Mouse (Mus musculus) CH12.LX (cell line): Measurements from ENCODE around the gene Phldb1. TPM values are rescaled to one million over a fixed set of nuclear protein-coding genes. Genes with fewer than 3 reads are reported as not detected.
A peak's percentile ranks its signal among the peaks of the same experiment; 100 is the strongest.

ENCODE experiments used
- DNase-seq: peaks from one replicate; pipeline ENCODE4 v3.0.0-alpha.2; 2013; ENCODE audit errors: extremely low read depth
- H3K27ac ChIP-seq: 2 replicates; pipeline ENCODE4 v1.5.1; 2012; ENCODE audit warnings: low read depth, mild to moderate bottlenecking, control low read depth, moderate library complexity; ENCODE audit not compliant: insufficient read depth
- H3K27me3 ChIP-seq: replicated peaks from 2 replicates; pipeline ENCODE3; 2012; ENCODE audit warnings: inconsistent platforms
- H3K36me3 ChIP-seq, 2 experiments: replicated peaks in 1 of 2; 2 replicates each; pipeline versions ENCODE3 to v1.6.1; 2012; ENCODE audit warnings: inconsistent platforms in 1 of 2, low read length in 1 of 2, mild to moderate bottlenecking in 1 of 2, mixed read lengths in 1 of 2, moderate library complexity in 1 of 2; ENCODE audit not compliant: control insufficient read depth in 1 of 2, insufficient read depth in 1 of 2
- H3K4me1 ChIP-seq, 2 experiments: 2 replicates each; pipeline ENCODE4 v1.6.1; 2012; ENCODE audit warnings: inconsistent platforms in 1 of 2, moderate library complexity in 1 of 2; ENCODE audit not compliant: insufficient read depth in 2 of 2, control insufficient read depth in 1 of 2
- H3K4me2 ChIP-seq: 2 replicates; pipeline ENCODE4 v1.6.1; 2012; ENCODE audit warnings: low read depth, mild to moderate bottlenecking, control low read depth; ENCODE audit not compliant: poor library complexity, insufficient read depth, severe bottlenecking
- H3K4me3 ChIP-seq, 3 experiments: fragments of 150-350 bp in 1 of 3; sonication (generic) in 1 of 3; replicated peaks in 1 of 3; 2 replicates each; pipeline versions ENCODE3 to v1.5.1; 2011 to 2012; ENCODE audit warnings: low read depth in 2 of 3, low read length in 2 of 3, mild to moderate bottlenecking in 2 of 3, moderate library complexity in 2 of 3, control low read depth in 1 of 3, improper control_type of control experiment in 1 of 3, inconsistent platforms in 1 of 3, mixed read lengths in 1 of 3; ENCODE audit not compliant: poor library complexity in 1 of 3
- H3K79me2 ChIP-seq: replicated peaks from 2 replicates; pipeline ENCODE4 v1.6.1; 2012; ENCODE audit warnings: mild to moderate bottlenecking, moderate library complexity; ENCODE audit not compliant: control insufficient read depth, poor library complexity, insufficient read depth, severe bottlenecking; ENCODE audit errors: extremely low read depth
- H3K9ac ChIP-seq: 2 replicates; pipeline ENCODE4 v1.6.1; 2012; ENCODE audit warnings: low read depth, mild to moderate bottlenecking, control low read depth, moderate library complexity; ENCODE audit not compliant: insufficient read depth
- H3K9me3 ChIP-seq: replicated peaks from 2 replicates; pipeline ENCODE3; 2012; ENCODE audit warnings: low read length, inconsistent platforms, mixed read lengths
- CHD1 ChIP-seq: IDR thresholded peaks from 2 replicates; pipeline ENCODE4 v1.6.1; 2012; ENCODE audit warnings: low read depth, low read length, improper control_type of control experiment, inconsistent platforms
- CHD2 ChIP-seq: IDR thresholded peaks from 2 replicates; pipeline ENCODE4 v1.6.1; 2011; ENCODE audit warnings: low read length, improper control_type of control experiment
- CTCF ChIP-seq, 2 experiments: IDR thresholded peaks in 1 of 2; conservative IDR thresholded peaks in 1 of 2; 2 replicates each; pipeline ENCODE4 v1.5.1; 2011 to 2012; ENCODE audit warnings: low read depth in 2 of 2, low read length in 2 of 2, improper control_type of control experiment in 1 of 2, inconsistent platforms in 1 of 2, mild to moderate bottlenecking in 1 of 2, moderate library complexity in 1 of 2
- ELF1 ChIP-seq: IDR thresholded peaks from 2 replicates; pipeline ENCODE4 v1.6.1; 2014; ENCODE audit warnings: low read depth, mild to moderate bottlenecking, inconsistent platforms, low read length, improper control_type of control experiment
- EP300 ChIP-seq: IDR thresholded peaks from 2 replicates; pipeline ENCODE4 v1.6.1; 2011; ENCODE audit warnings: low read length, improper control_type of control experiment
- ETS1 ChIP-seq: conservative IDR thresholded peaks from 2 replicates; pipeline ENCODE4 v1.6.1; 2012; ENCODE audit warnings: low read depth, mild to moderate bottlenecking, inconsistent platforms, low read length, improper control_type of control experiment, moderate library complexity
- GABPA ChIP-seq: IDR thresholded peaks from 2 replicates; pipeline ENCODE4 v1.6.1; 2012; ENCODE audit warnings: low read depth, low read length, improper control_type of control experiment, inconsistent platforms; ENCODE audit not compliant: insufficient replicate concordance
- HCFC1 ChIP-seq: IDR thresholded peaks from 2 replicates; pipeline ENCODE4 v1.6.1; 2012; ENCODE audit warnings: low read depth, mild to moderate bottlenecking, inconsistent platforms, low read length, improper control_type of control experiment
- JUND ChIP-seq: conservative IDR thresholded peaks from 2 replicates; pipeline ENCODE4 v1.6.1; 2011; ENCODE audit warnings: low read depth, low read length, improper control_type of control experiment
- KAT2A ChIP-seq: IDR thresholded peaks from 2 replicates; pipeline ENCODE4 v1.6.1; 2012; ENCODE audit warnings: low read length, improper control_type of control experiment, inconsistent platforms; ENCODE audit not compliant: insufficient replicate concordance
- MAFK ChIP-seq: IDR thresholded peaks from 2 replicates; pipeline ENCODE4 v1.6.1; 2011; ENCODE audit warnings: low read length, improper control_type of control experiment; ENCODE audit not compliant: insufficient replicate concordance
- MAX ChIP-seq: IDR thresholded peaks from 2 replicates; pipeline ENCODE4 v1.6.1; 2011; ENCODE audit warnings: low read length, improper control_type of control experiment
- MAZ ChIP-seq: IDR thresholded peaks from 2 replicates; pipeline ENCODE4 v1.6.1; 2012; ENCODE audit warnings: low read depth, mild to moderate bottlenecking, inconsistent platforms, low read length, improper control_type of control experiment, moderate library complexity
- MYC ChIP-seq: IDR thresholded peaks from 2 replicates; pipeline ENCODE4 v1.6.1; 2011; ENCODE audit warnings: low read depth, mild to moderate bottlenecking, improper control_type of control experiment, low read length
- NRF1 ChIP-seq: IDR thresholded peaks from 2 replicates; pipeline ENCODE4 v1.6.1; 2014; ENCODE audit warnings: low read depth, mild to moderate bottlenecking, inconsistent platforms, low read length, improper control_type of control experiment, moderate library complexity
- POLR2A ChIP-seq: IDR thresholded peaks from 2 replicates; pipeline ENCODE4 v1.6.1; 2011; ENCODE audit warnings: low read depth, mild to moderate bottlenecking, improper control_type of control experiment, low read length
- SIN3A ChIP-seq: IDR thresholded peaks from 2 replicates; pipeline ENCODE4 v1.6.1; 2012; ENCODE audit warnings: low read length, improper control_type of control experiment, inconsistent platforms
- TBP ChIP-seq: conservative IDR thresholded peaks from 2 replicates; pipeline ENCODE4 v1.6.1; 2011; ENCODE audit warnings: low read depth, low read length, improper control_type of control experiment
- TCF12 ChIP-seq: IDR thresholded peaks from 2 replicates; pipeline ENCODE4 v1.6.1; 2014; ENCODE audit warnings: low read depth, mild to moderate bottlenecking, inconsistent platforms, low read length, improper control_type of control experiment
- UBTF ChIP-seq: IDR thresholded peaks from 2 replicates; pipeline ENCODE4 v1.6.1; 2012; ENCODE audit warnings: low read depth, mild to moderate bottlenecking, inconsistent platforms, low read length, improper control_type of control experiment, moderate library complexity
- USF2 ChIP-seq: conservative IDR thresholded peaks from 2 replicates; pipeline ENCODE4 v1.6.1; 2011; ENCODE audit warnings: low read depth, low read length, improper control_type of control experiment
- ZC3H11A ChIP-seq: IDR thresholded peaks from 2 replicates; pipeline ENCODE4 v1.6.1; 2012; ENCODE audit warnings: low read depth, mild to moderate bottlenecking, inconsistent platforms, low read length, improper control_type of control experiment
- dilution Hi-C: fragments of 300-500 bp; cut with MboI; formaldehyde crosslinking; loops from 2 replicates; pipeline ENCODE4 v1.14.3; 2020; ENCODE audit warnings: low sequenced_read_pairs; ENCODE audit not compliant: extremely low pct_unique_long_range_greater_than_20kb, extremely low pct_ligation_motif_present
- in situ Hi-C: fragments of 300-500 bp; cut with MboI; formaldehyde crosslinking; loops from 3 replicates; pipeline ENCODE4 v1.14.3; 2019; ENCODE audit warnings: low sequenced_read_pairs, low pct_ligation_motif_present, low pct_unique_long_range_greater_than_20kb, mixed read lengths
- polyA plus RNA-seq: library from polyadenylated mRNA; unstranded; fragments of >175 nt; gene quantifications from 2 replicates; pipeline ENCODE4 v1.2.1, GENCODE M21; 2012; ENCODE audit warnings: low read depth; ENCODE audit not compliant: insufficient read length
- total RNA-seq, 2 experiments: library from RNA; depleted of rRNA; stranded (reverse); fragments of 300-350 nt in 1 of 2; fragments of >200 nt in 1 of 2; gene quantifications; 2 replicates each; pipeline ENCODE4 v1.2.3; 2012 to 2014

Gene Phldb1
- total and polyA plus RNA-seq, 3 experiments, result 7.9 to 15.1 (median 14.6) TPM

GRCm38 (mm10) chr9:44767101-44768028, 32.4 kb upstream of the Phldb1 start, which contains the start of the genes Arcn1 and Ift46 (continued):
- no peak for TF ChIP-seq MAZ
- TF ChIP-seq SIN3A, result peak; percentile 62
- peak; percentile 71; the same call in 1 of the 2 replicates for TF ChIP-seq CHD1
- TF ChIP-seq ELF1, result peak; percentile 82
- TF ChIP-seq GABPA, result no peak
- TF ChIP-seq NRF1, result peak; percentile 53
- peak; percentile 79 for TF ChIP-seq HCFC1
- no peak for TF ChIP-seq ETS1
- TF ChIP-seq MAX, result peak; percentile 48; the same call in 1 of the 2 replicates
- no peak for TF ChIP-seq MAFK
- TF ChIP-seq POLR2A, result peak; percentile 81
- no peak for TF ChIP-seq EP300
- no peak for TF ChIP-seq CTCF (conservative IDR thresholded peaks at IDR 0.05 in 1 of 2, IDR thresholded peaks at IDR 0.05 in 1 of 2; ENCODE audit: low read depth in 2 of 2, low read length in 2 of 2)

GRCm38 (mm10) chr9:44760873-44761272, 25.9 kb upstream of the Phldb1 start:
- in situ Hi-C loops, result no loop called here

GRCm38 (mm10) chr9:44748473-44748872, 13.5 kb upstream of the Phldb1 start:
- Histone ChIP-seq H3K9ac (no peak overlapping the region), H3K4me3 (no peak overlapping the region), H3K27ac (no peak overlapping the region), H3K36me3 (peaks cover 69 to 85% of the 10 kb centered on the region in 2 experiments), H3K4me2 (no peak overlapping the region), H3K4me1 (peaks cover 0 to 8% of the 10 kb centered on the region in 2 experiments; a peak in 1 of 4 replicates), H3K79me2 (peaks cover 3% of the 10 kb centered on the region; the same call in 1 of the 2 replicates), H3K27me3 (no peaks in the 10 kb centered on the region), H3K9me3 (no peaks in the 10 kb centered on the region)
- TF ChIP-seq MYC (no peak), MAX (no peak), USF2 (no peak), MAFK (no peak), UBTF (no peak), TBP (no peak), JUND (no peak)
- dilution Hi-C loops, result no loop called here
- DNase-seq, result no peak
- in situ Hi-C loops, result no loop called here

More at GRCm38 (mm10) chr9:44760873-44761272, 25.9 kb upstream of the Phldb1 start:
- no peak overlapping the region for H3K4me3 ChIP-seq
- peak overlapping the region; percentile 15; the same call in 1 of the 2 replicates for H3K27ac ChIP-seq
- H3K4me2 ChIP-seq, result peak overlapping the region; percentile 16
- no peaks in the 10 kb centered on the region for H3K9me3 ChIP-seq
- TF ChIP-seq CHD2, result no peak
- no peak for TF ChIP-seq TCF12
- no peak for TF ChIP-seq KAT2A
- TF ChIP-seq JUND, result no peak
- no peak for TF ChIP-seq ZC3H11A
- TF ChIP-seq UBTF, result no peak
- TF ChIP-seq, all 38 proteins: peak for 0
- Histone ChIP-seq H3K36me3 (peaks cover 20 to 65% of the 10 kb centered on the region in 2 experiments), H3K27me3 (no peaks in the 10 kb centered on the region), H3K9ac (no peak overlapping the region), H3K4me1 (peaks cover 2 to 50% of the 10 kb centered on the region in 2 experiments; a peak in 3 of 4 replicates), H3K79me2 (peaks cover 81% of the 10 kb centered on the region)
- dilution Hi-C loops, result no loop called here
- DNase-seq, result no peak
